In genomic region chr1:82287052-82287775, GRCm38 (mm10) we compare ENCODE assay signal across 9 mouse cellular contexts. TPM values are rescaled to one million over a fixed set of nuclear protein-coding genes. Genes with fewer than 3 reads are reported as not detected.
DNase-seq lines count a peak whose midpoint lies in the region; ATAC-seq and TF ChIP-seq lines count a peak whose summit lies in the region.
"Had no signal": no experiment of that assay in that cellular context is flagged by ENCODE, and none has a peak within 500 bp of the region (broad histone marks: within the 10 kb centered on the region; RNA-seq: fewer than 3 reads in every experiment).

No protein-coding gene starts in this region.

- H3K27me3 ChIP-seq in intestine, postnatal 0 days (replicated peaks; ENCODE audit: control insufficient read depth, insufficient read depth, low read length): peaks cover 26% of the 10 kb centered on the region

- H3K27ac ChIP-seq in intestine, postnatal 0 days (ENCODE audit: low read depth, low read length): no peak overlapping the region

- 0 out of 2 replicates have a peak, but pooled peaks cover 10% of the 10 kb centered on the region for H3K4me1 ChIP-seq in intestine, postnatal 0 days (replicated peaks; ENCODE audit: control insufficient read depth, insufficient read depth, low read length)

- no peak for TF ChIP-seq CTCF in intestine, postnatal 0 days (IDR thresholded peaks at IDR 0.05; ENCODE audit: low read depth)

- WGBS in intestine, postnatal 0 days: 75% methylated on average over 22 of the region's 22 CpGs

- no peaks in the 10 kb centered on the region for H3K36me3 ChIP-seq in intestine, postnatal 0 days (ENCODE audit: control insufficient read depth, insufficient read depth)

- peak overlapping the region; percentile 37 for H3K4me3 ChIP-seq in intestine, postnatal 0 days (ENCODE audit: low read depth, low read length)

- intact Hi-C loops in gastrocnemius, postnatal 36 days (cut with DNase I): loop anchor here (2.0 to 5.0 kb wide), 2 partner anchors 160 to 314 kb away; no protein-coding TSS in a partner anchor

- ATAC-seq in intestine, postnatal 0 days: no peak
- ATAC-seq in megakaryocyte progenitor cell, adult 5-6 weeks (replicated peaks; ENCODE audit: poor library complexity): no peak

- DNase-seq in ovary, postnatal 10 days (ENCODE audit: low spot score): peak; percentile 24
- DNase-seq in ovary, adult 18-20 months (ENCODE audit: low spot score): no peak
- peak; percentile 43 to 49 for DNase-seq in cerebellum, postnatal 14 days
- DNase-seq in gastrocnemius, postnatal 36 days: peak; percentile 12 to 51
- peak; percentile 28 to 32 for DNase-seq in lung, postnatal 4 days
- no peak for DNase-seq in thymus, postnatal 10 days (ENCODE audit: low spot score in 2 of 2)

- H3K4me2 ChIP-seq in intestine, postnatal 0 days (replicated peaks; ENCODE audit: low read depth): peak overlapping the region; percentile 80

- no peaks in the 10 kb centered on the region for H3K9me3 ChIP-seq in intestine, postnatal 0 days (ENCODE audit: control insufficient read depth)

- H3K9ac ChIP-seq in intestine, postnatal 0 days (ENCODE audit: low read depth, low read length): no peak overlapping the region

RNA-seq across cellular contexts. Expression of gene Irs1, which starts 4.0 kb away (rescaled TPM):
- total RNA-seq in gastrocnemius, postnatal 36 days (2021): 10 to 100 TPM; 46.4 to 49.6 TPM
- polyA plus RNA-seq in intestine, postnatal 0 days (2015; fragmentation: Nextera tagmentation; extraction: Ambion mirVana): 0.70 and 0.95 TPM in 2 replicates
- total RNA-seq in megakaryocyte progenitor cell, adult 5-6 weeks (2015): not detected in 2 replicates
- not detected in 2 replicates for total RNA-seq in megakaryocyte progenitor cell, adult 5-6 weeks (2017)

RNA-seq across cellular contexts. Expression of gene Rhbdd1, which starts 29.0 kb away (rescaled TPM):
- 1 to 10 TPM; 6.4 to 7.7 TPM for total RNA-seq in gastrocnemius, postnatal 36 days (2021)
- polyA plus RNA-seq in intestine, postnatal 0 days (2015; fragmentation: Nextera tagmentation; extraction: Ambion mirVana): 7.4 and 7.5 TPM in 2 replicates
- total RNA-seq in megakaryocyte progenitor cell, adult 5-6 weeks (2015): 11.6 and 12.1 TPM in 2 replicates
- 14.1 and 16.0 TPM in 2 replicates for total RNA-seq in megakaryocyte progenitor cell, adult 5-6 weeks (2017)

RNA-seq across cellular contexts. Expression of gene Gm9747, which starts 54.3 kb away (rescaled TPM):
- total RNA-seq in gastrocnemius, postnatal 36 days (2021): not detected
- polyA plus RNA-seq in intestine, postnatal 0 days (2015; fragmentation: Nextera tagmentation; extraction: Ambion mirVana): 3.6 and 3.8 TPM in 2 replicates
- not detected in 2 replicates for total RNA-seq in megakaryocyte progenitor cell, adult 5-6 weeks (2015)
- not detected in 2 replicates for total RNA-seq in megakaryocyte progenitor cell, adult 5-6 weeks (2017)
- total RNA-seq: layer of hippocampus, adult 8-10 months had no signal

Comparison
In these comparisons a context has a peak if more than half of its experiments do, and no peak if none do; other contexts are left out.
1. DNase-seq: peak in ovary, postnatal 10 days (single experiment), cerebellum, postnatal 14 days (2 of 2), gastrocnemius, postnatal 36 days (2 of 2) and lung, postnatal 4 days (2 of 2); none in ovary, adult 18-20 months (single experiment) and thymus, postnatal 10 days (0 of 2).
2. RNA of gene Irs1, which starts 4.0 kb away (total RNA-seq): 46.4 to 49.6 TPM in gastrocnemius, postnatal 36 days; not detected in megakaryocyte progenitor cell, adult 5-6 weeks; every median in the first group is over 10 times any median in the second.